Mouse (Mus musculus) midbrain, embryonic 12.5 days (tissue): ENCODE results near the gene Lrrc36. TPM values are rescaled to one million over a fixed set of nuclear protein-coding genes. Genes with fewer than 3 reads are reported as not detected.

Experiments
- ATAC-seq: fragments of 200-750 bp; cut with Nextera tagmentation; 2 replicates; pipeline ENCODE4 v1.8.0; 2017; ENCODE audit warnings: low read depth, moderate TSS enrichment, moderate library complexity; ENCODE audit not compliant: low FRiP score
- H3K27ac ChIP-seq: fragments of 300-500 bp; sonication (generic); replicated peaks from 2 replicates; pipeline ENCODE4 v1.5.1; 2016; ENCODE audit warnings: mild to moderate bottlenecking
- H3K27me3 ChIP-seq: fragments of 300-500 bp; sonication (generic); 2 replicates; pipeline ENCODE4 v1.6.1; 2016; ENCODE audit warnings: mild to moderate bottlenecking
- H3K36me3 ChIP-seq: fragments of 300-500 bp; sonication (generic); 2 replicates; pipeline ENCODE4 v1.6.1; 2016
- H3K4me1 ChIP-seq: fragments of 300-500 bp; sonication (generic); 2 replicates; pipeline ENCODE4 v1.6.1; 2016
- H3K4me2 ChIP-seq: fragments of 300-500 bp; sonication (generic); replicated peaks from 2 replicates; pipeline ENCODE4 v1.6.1; 2016; ENCODE audit warnings: mild to moderate bottlenecking, moderate library complexity
- H3K4me3 ChIP-seq: fragments of 300-500 bp; sonication (generic); 2 replicates; pipeline ENCODE4 v1.5.1; 2016; ENCODE audit warnings: mild to moderate bottlenecking
- H3K9ac ChIP-seq: fragments of 300-500 bp; sonication (generic); replicated peaks from 2 replicates; pipeline ENCODE4 v1.6.1; 2016; ENCODE audit warnings: mild to moderate bottlenecking, moderate library complexity
- H3K9me3 ChIP-seq: fragments of 300-500 bp; sonication (generic); 2 replicates; pipeline ENCODE4 v1.6.1; 2016; ENCODE audit warnings: mild to moderate bottlenecking
- WGBS: fragments of 180-500 bp; shearing (Covaris S2); methylation state at CpG from one replicate; pipeline ENCODE4 v1.1.7; 2016; 5-methylcytosine and 5-hydroxymethylcytosine counted together
- polyA plus RNA-seq: library from polyadenylated mRNA; unstranded; fragments of >200 nt; fragmentation: Nextera tagmentation; extraction: Ambion mirVana; gene quantifications from 2 replicates; pipeline ENCODE4 v1.2.1, GENCODE M21; 2016

Gene Lrrc36
- polyA plus RNA-seq = 3.4 and 3.6 TPM in 2 replicates

- H3K4me3 ChIP-seq = peak within 1 kb of the TSS; percentile 35
- ATAC-seq = peak; percentile 82; the same call in 1 of the 2 replicates
- peak within 1 kb of the TSS; percentile 60 for H3K4me2 ChIP-seq
- no peaks in the 10 kb centered on the region for H3K36me3 ChIP-seq
- H3K27me3 ChIP-seq = peaks cover 18% of the 10 kb centered on the region
- no peak within 1 kb of the TSS for H3K27ac ChIP-seq
- H3K9me3 ChIP-seq = no peaks in the 10 kb centered on the region
- H3K4me1 ChIP-seq = peaks cover 7% of the 10 kb centered on the region; the same call in 1 of the 2 replicates
- 0 out of 2 replicates have a peak within 1 kb of the TSS, but pooled peaks have one; percentile 37 for H3K9ac ChIP-seq
- WGBS = 2% methylated on average over 34 of the region's 34 CpGs
Measured at GRCm38 (mm10) chr8:105413391-105413790, at the start of gene Lrrc36, which contains the start of gene Kctd19. Gene Lrrc36 (plus strand): TSS chr8:105413571. Gene Kctd19 (minus strand): TSS chr8:105413502.

GRCm38 (mm10) chr8:105367107-105367506 is 46.3 kb upstream of the Lrrc36 start:
- ATAC-seq = no peak
- H3K36me3 ChIP-seq = 0 out of 2 replicates have a peak, but pooled peaks cover 21% of the 10 kb centered on the region
- 70% methylated on average over 2 of the region's 2 CpGs for WGBS
- H3K9ac ChIP-seq = no peak overlapping the region
- H3K4me2 ChIP-seq = no peak overlapping the region
- no peaks in the 10 kb centered on the region for H3K27me3 ChIP-seq
- H3K4me3 ChIP-seq = no peak overlapping the region
- no peaks in the 10 kb centered on the region for H3K9me3 ChIP-seq
- H3K27ac ChIP-seq = no peak overlapping the region
- no peaks in the 10 kb centered on the region for H3K4me1 ChIP-seq

DNA sequence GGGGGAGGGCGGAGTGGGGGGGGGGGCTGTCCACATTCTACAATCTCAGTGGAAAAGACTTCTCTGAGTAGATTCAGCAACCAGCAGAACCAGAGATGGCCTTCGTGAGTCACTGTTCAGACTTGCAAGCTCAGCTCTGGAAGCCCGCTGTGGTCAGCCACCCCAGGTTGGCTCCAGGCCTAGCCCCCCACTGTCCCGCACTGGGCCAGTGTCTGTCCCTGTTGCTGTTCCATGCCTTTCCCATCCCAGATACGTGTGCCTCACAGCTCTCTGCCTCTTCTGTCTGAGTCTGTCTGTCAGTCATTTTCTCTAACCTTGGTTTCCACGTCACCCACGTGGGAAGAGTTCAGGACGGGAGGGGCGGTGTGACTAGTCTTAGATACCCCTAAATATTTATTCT is 40.9 kb upstream of the Lrrc36 start:
- Histone ChIP-seq H3K36me3 (0 out of 2 replicates have a peak, but pooled peaks cover 3% of the 10 kb centered on the region), H3K4me1 (peaks cover 9% of the 10 kb centered on the region; the same call in 1 of the 2 replicates), H3K9ac (no peak overlapping the region), H3K27ac (no peak overlapping the region), H3K4me3 (no peak overlapping the region), H3K4me2 (no peak overlapping the region), H3K27me3 (peaks cover 16% of the 10 kb centered on the region), H3K9me3 (no peaks in the 10 kb centered on the region)
- ATAC-seq = no peak
- 78% methylated on average over 9 of the region's 9 CpGs for WGBS

DNA sequence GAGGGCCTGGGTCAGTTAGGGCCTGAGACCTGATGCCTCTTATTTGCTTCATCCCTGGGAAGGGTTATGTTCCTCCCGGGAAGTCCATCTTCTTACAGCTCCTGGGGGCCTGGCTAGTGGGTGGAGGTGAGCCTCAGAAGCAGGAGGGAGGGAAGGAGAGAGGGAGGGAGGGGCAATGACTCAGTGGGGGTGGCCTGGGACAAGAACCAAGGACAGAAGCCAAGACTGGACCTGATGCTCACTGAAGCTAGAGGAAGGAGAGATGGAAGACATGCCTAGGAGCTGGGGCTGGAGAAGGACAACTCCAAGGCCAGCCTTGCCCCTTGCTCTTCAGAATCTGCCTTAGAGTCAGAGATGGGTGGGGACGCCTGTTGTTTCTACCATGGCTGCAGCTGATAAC is 40.3 kb upstream of the Lrrc36 start, which contains the start of gene Plekhg4:
Plekhg4 (plus strand) TSS at position 243 of the 400 bp plus-strand sequence.
- peaks cover 9% of the 10 kb centered on the region; the same call in 1 of the 2 replicates for H3K4me1 ChIP-seq
- no peak within 1 kb of the TSS for H3K9ac ChIP-seq
- H3K27ac ChIP-seq = no peak within 1 kb of the TSS
- no peak within 1 kb of the TSS for H3K4me3 ChIP-seq
- no peaks in the 10 kb centered on the region for H3K9me3 ChIP-seq
- 72% methylated on average over 2 of the region's 2 CpGs for WGBS
- H3K36me3 ChIP-seq = 0 out of 2 replicates have a peak, but pooled peaks cover 3% of the 10 kb centered on the region
- no peak for ATAC-seq
- H3K27me3 ChIP-seq = peaks cover 16% of the 10 kb centered on the region
- peak within 1 kb of the TSS; percentile 48; the same call in 1 of the 2 replicates for H3K4me2 ChIP-seq

DNA sequence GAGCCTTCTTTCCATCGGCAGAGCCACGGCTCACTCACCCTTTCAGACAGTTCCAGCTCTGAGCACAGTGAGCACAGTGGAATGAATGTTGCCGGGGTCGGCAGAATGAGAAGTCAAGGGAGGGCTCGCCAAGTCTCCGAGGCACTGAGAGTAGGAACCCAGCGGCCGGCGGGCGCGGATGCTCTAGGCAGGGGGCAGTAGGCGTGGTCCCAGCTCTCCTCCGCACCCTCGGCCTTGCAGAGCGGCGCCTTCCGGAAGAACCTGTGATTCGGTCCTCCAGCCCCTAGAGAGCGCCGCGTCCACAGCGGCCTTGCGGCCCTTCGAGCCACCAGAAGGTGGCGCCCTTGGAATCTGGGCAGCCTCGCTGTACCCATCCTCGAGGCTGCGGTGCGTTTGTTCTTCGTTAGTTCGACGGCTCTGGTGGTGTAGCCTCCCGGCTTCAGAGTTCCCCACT is 38.8 kb upstream of the Lrrc36 start:
- no peak; the same call in 1 of the 2 replicates for ATAC-seq
- Histone ChIP-seq H3K9ac (no peak overlapping the region), H3K4me2 (peak overlapping the region; percentile 48)

DNA sequence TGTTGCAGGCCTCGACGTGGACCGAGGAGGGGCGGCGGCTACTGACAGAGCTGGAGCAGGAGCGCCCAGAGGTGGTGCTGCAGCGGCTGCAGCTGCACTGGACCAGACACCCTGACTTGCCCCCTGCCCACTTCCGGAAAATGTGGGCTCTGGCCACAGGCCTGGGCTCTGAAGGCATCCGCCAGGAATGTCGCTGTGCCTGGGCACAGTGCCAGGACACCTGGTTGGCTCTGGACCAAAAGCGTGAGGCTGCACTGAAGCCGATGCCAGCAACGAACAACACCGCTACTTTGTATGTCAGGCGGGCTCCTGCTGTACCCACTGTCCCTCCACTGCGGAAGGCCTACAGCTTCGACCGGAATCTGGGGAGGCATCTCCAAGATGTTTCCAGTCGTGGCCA is 34.7 kb upstream of the Lrrc36 start:
- H3K4me2 ChIP-seq = no peak overlapping the region
- H3K9ac ChIP-seq = no peak overlapping the region
- WGBS = 82% methylated on average over 19 of the region's 19 CpGs
- no peaks in the 10 kb centered on the region for H3K36me3 ChIP-seq
- no peak for ATAC-seq
- H3K27ac ChIP-seq = no peak overlapping the region
- peaks cover 7% of the 10 kb centered on the region; the same call in 1 of the 2 replicates for H3K27me3 ChIP-seq
- no peaks in the 10 kb centered on the region for H3K9me3 ChIP-seq
- H3K4me3 ChIP-seq = no peak overlapping the region
- H3K4me1 ChIP-seq = peaks cover 9% of the 10 kb centered on the region; the same call in 1 of the 2 replicates

More for the DNA sequence above, 38.8 kb upstream of the Lrrc36 start:
- WGBS = 24% methylated on average over 33 of the region's 33 CpGs
- Histone ChIP-seq H3K27ac (no peak overlapping the region), H3K9me3 (no peaks in the 10 kb centered on the region), H3K36me3 (no peaks in the 10 kb centered on the region), H3K27me3 (peaks cover 16% of the 10 kb centered on the region), H3K4me3 (peak overlapping the region; percentile 21), H3K4me1 (peaks cover 9% of the 10 kb centered on the region; the same call in 1 of the 2 replicates)

GRCm38 (mm10) chr8:105380308-105380707 is 33.1 kb upstream of the Lrrc36 start:
- no peak for ATAC-seq
- Histone ChIP-seq H3K9me3 (no peaks in the 10 kb centered on the region), H3K27ac (no peak overlapping the region), H3K4me2 (no peak overlapping the region), H3K27me3 (no peaks in the 10 kb centered on the region; the same call in 1 of the 2 replicates), H3K4me3 (no peak overlapping the region), H3K36me3 (no peaks in the 10 kb centered on the region), H3K9ac (no peak overlapping the region), H3K4me1 (no peaks in the 10 kb centered on the region)
- 90% methylated on average over 12 of the region's 12 CpGs for WGBS

DNA sequence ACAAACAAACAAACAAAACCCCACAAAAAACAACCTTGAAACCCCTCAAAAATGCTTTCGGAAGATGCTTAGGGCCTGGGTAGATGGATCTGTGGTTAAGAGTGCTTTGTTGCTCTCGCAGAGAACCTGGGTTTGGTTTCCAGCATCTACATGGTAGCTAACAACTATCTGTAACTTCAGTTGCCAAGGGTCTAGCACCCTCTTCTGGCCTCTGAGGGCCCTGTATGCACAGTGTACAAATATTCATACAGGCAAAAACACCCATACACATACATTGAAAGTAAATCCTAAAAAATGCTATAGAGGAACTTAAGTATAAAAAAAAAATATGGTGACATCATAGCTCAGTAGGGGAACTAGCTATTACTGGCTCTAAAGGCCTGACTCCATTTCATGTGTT is 29.3 kb upstream of the Lrrc36 start:
- no peaks in the 10 kb centered on the region for H3K9me3 ChIP-seq
- H3K4me3 ChIP-seq = no peak overlapping the region
- WGBS = 94% methylated on average over 2 of the region's 2 CpGs
- no peak overlapping the region for H3K4me2 ChIP-seq
- H3K36me3 ChIP-seq = no peaks in the 10 kb centered on the region
- H3K27me3 ChIP-seq = no peaks in the 10 kb centered on the region
- H3K4me1 ChIP-seq = no peaks in the 10 kb centered on the region
- no peak overlapping the region for H3K9ac ChIP-seq
- H3K27ac ChIP-seq = no peak overlapping the region
- no peak for ATAC-seq

DNA sequence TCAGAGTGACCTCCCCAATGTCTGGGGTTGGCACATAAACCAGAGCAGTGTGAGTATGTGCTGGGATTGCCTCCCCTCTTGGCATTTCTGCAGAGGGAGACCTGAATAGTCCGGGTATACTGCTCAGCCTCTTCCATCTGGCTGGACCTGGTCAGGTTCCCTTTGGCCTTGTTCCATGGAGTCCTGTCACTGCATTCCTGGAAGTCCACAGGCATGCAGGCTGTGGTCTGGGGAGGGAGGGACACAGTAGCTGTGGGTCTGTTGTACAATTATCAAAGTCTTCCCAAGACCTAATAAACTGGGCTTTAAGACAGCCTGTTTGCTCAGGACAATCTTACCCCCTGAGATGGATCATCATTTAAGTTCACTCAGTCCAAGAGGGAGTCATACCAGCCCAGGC is 26.2 kb upstream of the Lrrc36 start:
- Histone ChIP-seq H3K36me3 (no peaks in the 10 kb centered on the region), H3K4me1 (no peaks in the 10 kb centered on the region), H3K4me3 (no peak overlapping the region), H3K9me3 (no peaks in the 10 kb centered on the region), H3K9ac (no peak overlapping the region), H3K27me3 (no peaks in the 10 kb centered on the region), H3K27ac (no peak overlapping the region), H3K4me2 (no peak overlapping the region)
- no peak for ATAC-seq
- 65% methylated on average over 1 of the region's 1 CpGs for WGBS

DNA sequence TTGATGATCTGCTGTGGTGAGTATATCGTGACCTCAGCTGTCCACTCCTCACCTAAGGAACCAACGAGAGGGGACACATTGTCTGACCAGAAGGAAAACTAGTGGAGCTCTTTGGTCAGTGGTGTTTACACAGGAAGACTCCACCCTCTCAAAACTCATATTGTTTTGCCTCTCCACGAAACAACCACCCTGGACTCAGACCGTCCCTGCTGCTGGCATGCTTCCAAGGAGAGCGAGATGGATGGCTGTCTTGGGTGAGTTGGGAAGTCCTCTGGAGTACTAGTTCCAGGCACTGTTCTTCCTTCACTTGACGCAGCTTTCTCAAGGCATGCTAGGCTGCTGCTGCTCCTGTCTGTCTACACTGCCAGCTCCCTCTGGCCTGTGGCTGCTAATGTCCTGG is 24.3 kb upstream of the Lrrc36 start:
- no peaks in the 10 kb centered on the region for H3K4me1 ChIP-seq
- no peak overlapping the region for H3K27ac ChIP-seq
- no peak overlapping the region for H3K9ac ChIP-seq
- no peak overlapping the region for H3K4me3 ChIP-seq
- H3K27me3 ChIP-seq = no peaks in the 10 kb centered on the region
- 90% methylated on average over 6 of the region's 6 CpGs for WGBS
- H3K36me3 ChIP-seq = no peaks in the 10 kb centered on the region
- H3K9me3 ChIP-seq = no peaks in the 10 kb centered on the region
- ATAC-seq = no peak
- no peak overlapping the region for H3K4me2 ChIP-seq

DNA sequence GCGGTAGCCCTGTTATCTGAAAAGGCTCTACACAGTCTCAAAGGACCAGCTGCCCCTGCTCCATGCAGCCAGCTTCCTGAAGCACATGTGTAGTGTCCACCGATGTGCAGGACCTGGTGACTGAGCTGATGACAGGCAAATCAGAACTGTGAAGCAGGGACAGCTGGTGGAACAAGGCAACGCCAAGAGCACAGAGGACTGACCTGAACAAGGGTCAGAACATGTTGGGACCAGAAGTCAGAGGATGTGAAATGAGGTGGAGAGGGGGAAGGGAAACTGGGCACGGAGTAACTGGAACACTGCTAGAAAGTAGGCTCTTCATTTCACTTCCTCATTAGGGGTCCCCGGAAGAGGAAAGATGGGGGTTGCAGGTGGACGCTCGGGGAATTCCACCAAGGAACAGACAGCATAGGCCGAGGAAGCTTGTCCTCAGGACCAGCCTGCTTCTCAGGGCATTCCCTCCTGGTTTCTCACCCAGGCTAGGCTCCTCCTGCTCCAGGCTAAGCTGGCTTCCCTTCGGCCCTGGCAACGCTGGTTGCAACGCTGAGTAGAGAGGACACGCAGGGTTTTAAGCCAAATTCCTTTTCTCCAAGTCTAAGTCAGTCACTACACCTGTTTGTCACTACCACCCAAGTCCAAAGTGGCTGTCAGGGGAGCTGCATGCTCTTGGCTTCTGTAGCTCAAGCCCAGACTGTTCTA is 20.1 kb upstream of the Lrrc36 start:
- no peak for ATAC-seq
- Histone ChIP-seq H3K9ac (no peak overlapping the region), H3K4me3 (no peak overlapping the region), H3K27me3 (peaks cover 4% of the 10 kb centered on the region; the same call in 1 of the 2 replicates), H3K36me3 (no peaks in the 10 kb centered on the region), H3K9me3 (no peaks in the 10 kb centered on the region), H3K4me2 (no peak overlapping the region), H3K4me1 (no peaks in the 10 kb centered on the region), H3K27ac (no peak overlapping the region)
- WGBS = 90% methylated on average over 12 of the region's 12 CpGs

DNA sequence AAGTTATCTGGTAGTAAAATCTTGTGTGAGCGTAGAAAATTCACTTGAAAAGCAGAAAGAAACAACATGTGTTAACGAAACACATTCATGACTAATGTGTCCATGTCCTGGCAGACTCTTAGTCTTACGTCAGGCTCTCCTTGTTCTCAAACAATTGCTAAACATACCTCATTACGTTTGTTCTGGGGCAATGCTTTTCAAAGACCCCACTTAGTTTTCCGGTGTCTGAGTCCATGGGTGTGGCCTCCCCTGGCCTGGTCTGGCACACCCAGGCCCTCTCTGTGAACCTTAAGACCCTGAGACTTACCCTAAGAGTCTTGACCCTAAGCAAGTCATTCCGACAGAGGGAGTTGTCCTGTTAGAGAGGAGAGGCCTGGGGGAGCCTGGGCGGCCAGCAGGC is 19.5 kb upstream of the Lrrc36 start:
- Histone ChIP-seq H3K36me3 (no peaks in the 10 kb centered on the region), H3K27ac (no peak overlapping the region), H3K9me3 (no peaks in the 10 kb centered on the region), H3K4me3 (no peak overlapping the region), H3K4me1 (no peaks in the 10 kb centered on the region), H3K9ac (no peak overlapping the region), H3K27me3 (peaks cover 6% of the 10 kb centered on the region; the same call in 1 of the 2 replicates), H3K4me2 (no peak overlapping the region)
- ATAC-seq = no peak
- WGBS = 67% methylated on average over 7 of the region's 7 CpGs
